Mouse (Mus musculus): ENCODE data around the gene Pik3r5.

Pik3r5 gene

GRCm38 (mm10) chr11:68431699-68432360 lies at the start of gene Pik3r5:
Pik3r5 (plus strand) TSS chr11:68432121.
- peak; percentile 83 for DNase-seq

- peak in 1 of 2 experiments; percentile 19 for DNase-seq
These were observed 48.4 kb upstream of the Pik3r5 start for GRCm38 (mm10) chr11:68383519-68383918.

GRCm38 (mm10) chr11:68384131-68384530 lies 47.8 kb upstream of the Pik3r5 start:
- DNase-seq = no peak

- peak; percentile 65 to 73 for DNase-seq
These were observed 47.3 kb upstream of the Pik3r5 start for GRCm38 (mm10) chr11:68384592-68385020.

- peak; percentile 73 to 76 for DNase-seq
These were observed 46.7 kb upstream of the Pik3r5 start for GRCm38 (mm10) chr11:68385021-68385821.

GRCm38 (mm10) chr11:68385921-68386588 lies 45.9 kb upstream of the Pik3r5 start:
- peak; percentile 59 to 65 for DNase-seq

- DNase-seq = peak; percentile 69 to 80
These were observed 45.1 kb upstream of the Pik3r5 start for GRCm38 (mm10) chr11:68386589-68387440.

- DNase-seq = no peak
These were observed 44.5 kb upstream of the Pik3r5 start for GRCm38 (mm10) chr11:68387441-68387760.

GRCm38 (mm10) chr11:68387971-68388654 lies 43.8 kb upstream of the Pik3r5 start:
- DNase-seq = no peak

- no peak for DNase-seq
These were observed 43.3 kb upstream of the Pik3r5 start for GRCm38 (mm10) chr11:68388655-68389015.

GRCm38 (mm10) chr11:68389621-68390020 lies 42.3 kb upstream of the Pik3r5 start:
- peak in 1 of 2 experiments; percentile 35 for DNase-seq

- no peak for DNase-seq
These were observed 41.3 kb upstream of the Pik3r5 start for GRCm38 (mm10) chr11:68390381-68391287.

GRCm38 (mm10) chr11:68393897-68394490 lies 37.9 kb upstream of the Pik3r5 start:
- peak; percentile 47 to 58 for DNase-seq

- DNase-seq = no peak
These were observed 37.2 kb upstream of the Pik3r5 start for GRCm38 (mm10) chr11:68394749-68395148.

GRCm38 (mm10) chr11:68395546-68395945 lies 36.4 kb upstream of the Pik3r5 start:
- no peak for DNase-seq

- DNase-seq = no peak
These were observed 32.9 kb upstream of the Pik3r5 start for GRCm38 (mm10) chr11:68398891-68399547.

GRCm38 (mm10) chr11:68399548-68400020 lies 32.3 kb upstream of the Pik3r5 start:
- peak; percentile 55 to 62 for DNase-seq

GRCm38 (mm10) chr11:68400021-68400671 lies 31.8 kb upstream of the Pik3r5 start:
- peak; percentile 71 to 72 for DNase-seq

- DNase-seq = no peak
These were observed 31.1 kb upstream of the Pik3r5 start, which contains the start of gene Ntn1 for GRCm38 (mm10) chr11:68400727-68401219. Ntn1 (minus strand) TSS chr11:68400823.

Data from cerebellum, postnatal 10 days (tissue).